Mouse (Mus musculus) stomach, postnatal 0 days (tissue): ENCODE measurements around the gene Vmn1r45.
"Not testable (repeated sequence)": the region's sequence is repeated elsewhere in the genome, so short reads cannot be mapped to it uniquely, and the experiment has no call there.

Experiments used
- CTCF ChIP-seq: IDR thresholded peaks from 2 replicates; pipeline ENCODE4 v1.5.1; 2016; ENCODE audit warnings: antibody characterized with exemption, low read depth, mild to moderate bottlenecking, moderate library complexity
- EP300 ChIP-seq: optimal IDR thresholded peaks from 2 replicates; pipeline ENCODE3; 2016; ENCODE audit warnings: antibody characterized with exemption

DNA sequence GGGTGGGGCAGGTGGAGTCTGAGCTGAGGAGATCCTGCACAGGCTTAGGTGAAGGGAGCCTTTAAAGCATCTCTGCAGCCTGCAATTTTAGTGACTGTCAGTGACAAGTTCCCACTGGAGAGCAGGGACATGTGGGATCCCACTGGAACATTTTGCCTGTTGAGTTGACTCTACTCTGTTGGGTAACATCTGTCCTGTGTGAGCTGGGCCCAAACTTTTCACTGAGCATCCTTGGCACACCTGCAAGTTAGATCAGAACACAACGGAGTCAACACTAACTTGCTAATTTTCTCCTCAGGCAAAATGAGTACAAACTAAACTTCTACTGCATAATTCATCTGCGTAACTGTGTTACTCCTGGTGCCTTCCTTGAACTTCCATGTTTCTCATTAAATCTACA, at the start of gene Vmn1r45:
- TF ChIP-seq CTCF, EP300: not testable (repeated sequence)
